Mouse (Mus musculus) ovary, adult 10 weeks (tissue): ENCODE results near the gene Rxfp1. TPM values are rescaled to one million over a fixed set of nuclear protein-coding genes. Genes with fewer than 3 reads are reported as not detected.

ENCODE experiments used
- polyA plus RNA-seq: library from polyadenylated mRNA; stranded (reverse); fragments of 350-450 nt; fragmentation: Illumina TruSeq; extraction: RNeasy Lipid Tissue Mini Kit (QIAGEN cat#74804); gene quantifications from one replicate; pipeline ENCODE4 v1.2.3, GENCODE M21; 2014

The Rxfp1 gene
- 11.5 TPM for polyA plus RNA-seq

DNA sequence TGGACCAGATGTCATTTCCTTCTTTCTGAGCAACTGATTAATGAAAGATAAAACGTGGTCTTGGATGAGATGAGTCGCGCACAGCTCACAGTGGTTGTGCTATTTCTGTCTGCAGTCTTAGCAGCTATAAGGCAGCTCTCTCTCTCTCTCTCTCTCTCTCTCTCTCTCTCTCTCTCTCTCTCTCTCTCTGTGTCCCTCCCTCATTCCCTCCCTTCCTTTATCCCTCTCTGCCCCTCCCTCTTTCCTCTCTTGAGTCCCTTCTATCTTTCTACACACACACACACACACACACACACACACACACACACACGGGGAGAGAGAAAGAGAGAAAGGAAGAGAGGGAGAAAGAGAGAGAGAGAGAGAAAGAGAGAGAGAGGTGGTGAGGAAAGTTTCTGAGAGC is at the start of gene Rxfp1:
Gene Rxfp1, minus strand, starts transcription at position 101 of the 400 bp plus-strand sequence.

GRCm38 (mm10) chr3:79629416-79629730 is 108.3 kb downstream of the Rxfp1 start, which contains the start of gene Etfdh:
Gene Etfdh (minus strand): TSS chr3:79629500.

GRCm38 (mm10) chr3:79628561-79629415 is 108.9 kb downstream of the Rxfp1 start, which contains the start of gene 4930579G24Rik:
Gene 4930579G24Rik (plus strand): TSS chr3:79629079.

Other genes with a start within 250 kb of the Rxfp1 start
- gene Fnip2, start 170.1 kb downstream of the Rxfp1 start, polyA plus RNA-seq, result 9.6 TPM
- 363 TPM for gene Ppid, start 146.5 kb downstream of the Rxfp1 start, polyA plus RNA-seq
- 10.5 TPM for gene 4930579G24Rik, start 108.8 kb downstream of the Rxfp1 start, polyA plus RNA-seq
- 158 TPM for gene Etfdh, start 108.4 kb downstream of the Rxfp1 start, polyA plus RNA-seq
- 5.9 TPM for gene Tmem144, start 114.9 kb upstream of the Rxfp1 start, polyA plus RNA-seq
- gene Fam198b, start 146.7 kb upstream of the Rxfp1 start, polyA plus RNA-seq, result 40.2 TPM